Mouse (Mus musculus): Measurements from ENCODE around the gene Bud13. TPM values are rescaled to one million over a fixed set of nuclear protein-coding genes. Genes with fewer than 3 reads are reported as not detected.
"Not testable (repeated sequence)": the region's sequence is repeated elsewhere in the genome, so short reads cannot be mapped to it uniquely, and the experiment has no call there.

Bud13 gene
- polyA plus RNA-seq, 1 experiment from 2014 or later, result 26.1 TPM

- not testable (repeated sequence) for H3K36me3 ChIP-seq (ENCODE audit: inconsistent target); H3K79me2 ChIP-seq (ENCODE audit: inconsistent target); H3K27ac ChIP-seq; H3K4me3 ChIP-seq (ENCODE audit: inconsistent target)
- 74% methylated on average over 6 of the region's 6 CpGs for WGBS (ENCODE audit: missing documents)
Measured at GRCm38 (mm10) chr9:46319886-46320285, 37.1 kb downstream of the Bud13 start, which contains the start of gene 4931429L15Rik. 4931429L15Rik (minus strand) TSS chr9:46319986.

DNA sequence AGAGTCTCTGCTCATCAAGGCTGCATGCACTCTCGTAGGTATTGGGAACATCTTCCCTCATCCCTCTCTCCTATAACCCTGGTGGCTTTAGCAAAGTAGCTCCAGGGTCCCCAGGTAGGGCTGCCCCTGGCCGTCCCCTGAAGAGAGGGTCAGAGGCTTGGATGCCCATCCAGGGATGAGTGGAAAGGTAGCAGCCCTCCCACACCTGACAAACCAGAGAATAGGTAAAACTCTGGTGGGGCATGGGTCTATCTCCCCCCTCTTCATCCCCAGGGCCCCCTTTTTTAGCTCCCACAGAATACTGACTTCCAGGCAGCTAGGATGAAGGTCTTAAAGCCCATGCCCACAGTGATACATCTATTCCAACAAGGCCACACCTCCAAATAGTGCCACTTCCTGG lies 37.7 kb downstream of the Bud13 start:
- H3K79me2 ChIP-seq (ENCODE audit: inconsistent target), result no peaks in the 10 kb centered on the region
- H3K27ac ChIP-seq, result no peak overlapping the region
- H3K36me3 ChIP-seq (ENCODE audit: inconsistent target), result no peaks in the 10 kb centered on the region
- WGBS (ENCODE audit: missing documents), result 85% methylated on average over 2 of the region's 2 CpGs
- no peak overlapping the region for H3K4me3 ChIP-seq (ENCODE audit: inconsistent target)

DNA sequence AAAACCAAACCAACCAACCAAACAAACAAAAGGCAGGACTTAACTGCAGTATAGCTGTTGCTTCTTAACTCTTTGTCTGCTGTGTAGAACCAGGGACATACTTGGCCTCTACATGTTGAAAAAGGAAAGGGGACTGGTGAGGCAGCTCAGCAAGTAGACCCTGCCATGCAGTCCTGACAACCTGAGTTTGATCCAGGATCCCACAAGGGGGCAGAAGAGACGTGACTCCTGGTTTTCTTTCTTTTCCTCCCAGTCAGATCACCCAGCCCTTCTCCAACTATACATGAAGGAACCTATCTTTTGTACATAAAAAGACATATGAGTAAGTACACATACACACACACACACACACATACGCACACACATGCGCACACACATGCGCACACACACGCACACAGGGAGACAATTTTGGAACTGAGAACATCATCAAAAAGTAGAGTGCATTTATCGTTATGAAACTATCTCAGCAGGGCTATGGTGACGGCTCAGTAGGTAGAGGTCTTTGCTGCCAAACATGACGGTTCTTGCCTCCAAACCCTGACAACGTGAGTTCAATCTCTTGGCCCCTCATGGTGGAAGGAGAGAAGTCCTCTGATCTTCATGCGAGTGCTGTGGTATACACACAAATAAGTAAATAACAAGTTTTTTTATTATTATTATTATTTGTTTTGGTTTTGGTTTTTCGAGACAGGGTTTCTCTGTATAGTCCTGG lies 44.0 kb downstream of the Bud13 start:
- no peak overlapping the region for H3K27ac ChIP-seq
- WGBS (ENCODE audit: missing documents), result 92% methylated on average over 11 of the region's 11 CpGs

DNA sequence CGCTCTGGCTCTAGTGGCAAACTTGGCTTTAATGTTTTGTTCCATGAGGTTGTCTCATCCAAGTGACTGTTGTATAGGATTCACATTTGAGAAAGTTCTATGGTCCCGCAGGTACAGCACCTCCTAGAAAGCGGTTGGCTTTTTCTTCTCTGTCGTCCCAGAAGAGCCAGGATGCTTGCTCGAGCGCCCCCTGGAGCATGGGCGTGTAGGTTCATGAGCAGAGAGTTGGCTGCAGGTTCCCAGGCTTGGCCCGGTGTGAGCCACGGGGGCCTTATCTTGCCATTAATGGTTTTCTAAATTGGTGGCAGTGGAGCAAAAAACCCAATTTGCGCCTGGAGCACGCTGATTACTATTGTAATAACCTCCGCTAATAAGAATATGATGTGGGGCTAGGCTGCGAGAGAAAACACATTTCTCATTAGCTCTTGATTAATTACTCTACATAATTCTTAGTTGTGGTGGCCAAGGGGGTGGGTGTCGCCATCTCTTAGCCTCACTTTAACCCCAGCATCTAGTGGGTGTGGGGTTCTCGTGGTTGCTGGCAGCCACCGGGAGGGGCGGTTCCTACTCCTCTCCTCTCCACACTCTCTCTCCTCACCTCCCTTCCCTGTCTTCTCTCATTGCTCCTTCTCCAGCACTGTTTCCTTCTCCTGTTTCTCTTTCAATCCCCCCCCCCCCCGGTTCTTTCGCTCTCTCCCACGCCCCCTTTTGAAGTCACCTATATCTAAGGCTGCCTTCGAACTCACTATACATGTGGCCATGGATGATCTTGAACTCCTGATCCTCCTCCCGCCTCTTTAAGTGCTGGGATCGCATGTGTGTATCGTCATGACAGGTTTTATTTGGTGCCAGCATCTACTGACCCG lies 45.1 kb downstream of the Bud13 start:
- Histone ChIP-seq H3K79me2 (ENCODE audit: inconsistent target) (no peaks in the 10 kb centered on the region), H3K36me3 (ENCODE audit: inconsistent target) (no peaks in the 10 kb centered on the region), H3K27ac (no peak overlapping the region), H3K4me3 (ENCODE audit: inconsistent target) (no peak overlapping the region)
- 81% methylated on average over 22 of the region's 25 CpGs for WGBS (ENCODE audit: missing documents)

More for the DNA sequence above, 44.0 kb downstream of the Bud13 start:
- no peak overlapping the region for H3K4me3 ChIP-seq (ENCODE audit: inconsistent target)
- H3K79me2 ChIP-seq (ENCODE audit: inconsistent target), result no peaks in the 10 kb centered on the region
- H3K36me3 ChIP-seq (ENCODE audit: inconsistent target), result no peaks in the 10 kb centered on the region

DNA sequence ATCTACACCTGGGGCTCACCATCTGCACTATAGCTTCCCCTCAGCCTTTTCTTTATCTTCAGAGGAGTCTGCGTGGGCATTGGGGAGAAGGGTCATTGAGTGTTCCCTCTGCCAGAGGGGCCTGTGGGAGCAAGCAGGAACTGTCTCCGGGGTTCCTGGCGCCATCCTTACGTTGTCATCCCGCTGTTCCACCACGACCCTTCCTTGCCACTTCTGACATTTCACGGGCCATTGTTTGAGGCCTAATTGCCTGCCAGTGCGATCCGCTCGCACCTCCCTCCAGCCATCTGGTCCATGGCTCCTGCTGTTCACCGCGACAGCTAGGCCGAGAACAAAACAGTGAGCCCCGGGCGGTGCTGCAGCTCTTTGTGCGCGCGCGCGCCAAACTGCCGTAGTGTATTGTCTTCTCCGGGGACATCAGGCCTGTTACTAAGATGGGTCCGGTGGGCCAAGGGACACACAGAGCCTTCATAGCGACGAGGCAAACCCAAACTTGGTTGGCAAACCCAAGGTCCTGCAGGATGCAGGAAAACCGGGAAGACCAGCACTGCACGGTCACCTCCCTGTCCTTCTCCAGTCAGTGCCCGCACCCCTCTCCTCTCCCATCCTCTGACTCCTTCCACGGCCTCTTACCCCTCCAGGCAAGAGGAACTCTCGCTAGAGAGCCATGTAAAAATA lies 45.9 kb downstream of the Bud13 start:
- 31% methylated on average over 29 of the region's 30 CpGs for WGBS (ENCODE audit: missing documents)
- no peaks in the 10 kb centered on the region for H3K36me3 ChIP-seq (ENCODE audit: inconsistent target)
- no peaks in the 10 kb centered on the region for H3K79me2 ChIP-seq (ENCODE audit: inconsistent target)
- H3K4me3 ChIP-seq (ENCODE audit: inconsistent target), result no peak overlapping the region; the same call in 1 of the 2 replicates
- H3K27ac ChIP-seq, result no peak overlapping the region

DNA sequence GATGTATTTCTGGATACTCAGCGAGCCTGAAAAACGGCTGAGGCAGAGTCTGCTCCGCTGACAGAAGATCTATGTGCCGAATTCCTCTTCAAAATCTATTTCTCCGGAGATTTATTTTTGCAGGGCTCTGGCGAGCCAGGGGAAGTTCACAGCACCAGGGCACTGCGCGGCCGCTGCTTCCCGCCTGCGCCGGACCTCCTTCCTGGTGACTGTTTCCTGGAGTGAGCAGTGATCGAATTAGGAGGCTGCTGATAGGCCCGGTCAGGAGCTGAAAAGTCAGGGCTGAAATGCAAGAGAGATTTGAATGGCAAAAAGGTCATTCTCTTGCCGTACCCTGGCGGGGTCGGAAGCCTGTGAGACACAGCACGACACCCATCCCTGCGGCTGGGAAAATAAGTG lies 46.4 kb downstream of the Bud13 start:
- Histone ChIP-seq H3K79me2 (ENCODE audit: inconsistent target) (no peaks in the 10 kb centered on the region), H3K4me3 (ENCODE audit: inconsistent target) (no peak overlapping the region; the same call in 1 of the 2 replicates), H3K27ac (no peak overlapping the region), H3K36me3 (ENCODE audit: inconsistent target) (no peaks in the 10 kb centered on the region)
- 9% methylated on average over 19 of the region's 19 CpGs for WGBS (ENCODE audit: missing documents)

- Histone ChIP-seq H3K27ac (no peak overlapping the region), H3K36me3 (ENCODE audit: inconsistent target) (no peaks in the 10 kb centered on the region), H3K79me2 (ENCODE audit: inconsistent target) (no peaks in the 10 kb centered on the region), H3K4me3 (ENCODE audit: inconsistent target) (no peak overlapping the region)
- WGBS (ENCODE audit: missing documents), result 40% methylated on average over 21 of the region's 24 CpGs
Measured at GRCm38 (mm10) chr9:46329801-46330585, 47.2 kb downstream of the Bud13 start.

DNA sequence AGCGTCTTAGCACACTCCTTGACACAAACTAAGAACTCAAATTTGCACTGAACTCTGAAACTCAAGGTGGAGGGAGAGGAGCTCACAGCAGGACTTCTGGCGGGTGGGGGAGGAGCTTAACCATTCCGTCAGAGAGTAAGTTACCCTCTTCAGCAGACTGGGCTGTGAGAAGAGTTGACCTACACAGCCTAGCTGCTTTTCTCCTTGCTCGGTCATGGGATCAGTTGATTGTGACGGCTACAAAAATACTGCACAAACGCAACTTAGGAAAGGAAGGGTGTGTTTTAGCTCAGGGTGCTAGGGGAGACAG lies 47.7 kb downstream of the Bud13 start:
- Histone ChIP-seq H3K4me3 (ENCODE audit: inconsistent target) (no peak overlapping the region), H3K79me2 (ENCODE audit: inconsistent target) (no peaks in the 10 kb centered on the region), H3K36me3 (ENCODE audit: inconsistent target) (no peaks in the 10 kb centered on the region), H3K27ac (no peak overlapping the region)
- WGBS (ENCODE audit: missing documents), result 66% methylated on average over 6 of the region's 6 CpGs

DNA sequence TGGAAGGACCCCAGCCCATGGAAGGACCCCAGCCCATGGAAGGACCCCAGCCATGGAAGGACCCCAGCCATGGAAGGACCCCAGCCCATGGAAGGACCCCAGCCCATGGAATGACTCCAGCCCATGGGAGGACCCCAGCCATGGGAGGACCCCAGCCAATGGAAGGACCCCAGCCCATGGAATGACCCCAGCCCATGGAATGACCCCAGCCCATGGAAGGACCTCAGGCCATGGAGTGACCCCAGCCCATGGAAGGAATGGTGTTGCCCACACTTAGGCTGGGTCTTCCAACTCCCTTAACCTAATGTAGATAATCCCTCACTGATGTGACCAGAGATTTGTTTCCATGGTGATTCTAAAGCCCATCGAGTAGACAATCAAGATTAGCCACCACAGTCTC lies 48.5 kb downstream of the Bud13 start:
- H3K4me3 ChIP-seq (ENCODE audit: inconsistent target), result no peak overlapping the region
- H3K79me2 ChIP-seq (ENCODE audit: inconsistent target), result no peaks in the 10 kb centered on the region
- H3K27ac ChIP-seq, result no peak overlapping the region
- 88% methylated on average over 1 of the region's 1 CpGs for WGBS (ENCODE audit: missing documents)
- no peaks in the 10 kb centered on the region for H3K36me3 ChIP-seq (ENCODE audit: inconsistent target)

GRCm38 (mm10) chr9:46334471-46335025 lies 51.7 kb downstream of the Bud13 start:
- H3K27ac ChIP-seq, result no peak overlapping the region
- no peaks in the 10 kb centered on the region for H3K79me2 ChIP-seq (ENCODE audit: inconsistent target)
- 62% methylated on average over 23 of the region's 26 CpGs for WGBS (ENCODE audit: missing documents)
- no peak overlapping the region for H3K4me3 ChIP-seq (ENCODE audit: inconsistent target)
- no peaks in the 10 kb centered on the region for H3K36me3 ChIP-seq (ENCODE audit: inconsistent target)

DNA sequence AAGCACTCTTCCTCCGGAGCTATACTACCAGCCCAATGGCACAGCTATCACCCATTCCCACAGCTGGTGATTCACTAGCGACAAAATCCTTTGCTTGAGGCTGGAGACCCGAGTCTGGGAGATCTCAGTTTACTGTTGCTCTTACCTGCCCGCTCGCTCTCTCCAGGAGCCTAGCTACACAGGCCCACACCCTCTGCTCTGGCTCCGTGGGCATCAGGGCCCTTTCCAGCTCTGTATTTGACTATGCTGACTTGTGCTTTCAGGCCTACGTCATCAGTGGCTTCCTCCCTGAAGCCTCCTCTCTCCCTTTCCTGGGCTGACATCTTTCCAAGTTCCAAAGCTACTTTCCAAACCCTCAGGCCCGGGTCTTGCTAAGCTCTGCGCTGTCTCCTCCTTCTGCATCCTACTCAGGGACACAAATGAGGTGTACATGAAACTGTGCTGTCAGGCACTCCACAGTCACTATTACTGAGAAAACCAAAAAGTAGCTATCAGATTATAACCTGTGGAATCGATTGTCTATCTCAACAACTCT lies 52.7 kb downstream of the Bud13 start:
- no peaks in the 10 kb centered on the region for H3K36me3 ChIP-seq (ENCODE audit: inconsistent target)
- 84% methylated on average over 9 of the region's 10 CpGs for WGBS (ENCODE audit: missing documents)
- H3K4me3 ChIP-seq (ENCODE audit: inconsistent target), result no peak overlapping the region
- H3K79me2 ChIP-seq (ENCODE audit: inconsistent target), result no peaks in the 10 kb centered on the region
- H3K27ac ChIP-seq, result no peak overlapping the region

- H3K79me2 ChIP-seq (ENCODE audit: inconsistent target); H3K4me3 ChIP-seq (ENCODE audit: inconsistent target); H3K36me3 ChIP-seq (ENCODE audit: inconsistent target); H3K27ac ChIP-seq: not testable (repeated sequence)
- WGBS (ENCODE audit: missing documents), result 85% methylated on average over 10 of the region's 14 CpGs
Measured at GRCm38 (mm10) chr9:46336294-46336693, 53.5 kb downstream of the Bud13 start.

GRCm38 (mm10) chr9:46337331-46337730 lies 54.5 kb downstream of the Bud13 start:
- Histone ChIP-seq H3K27ac (no peak overlapping the region), H3K4me3 (ENCODE audit: inconsistent target) (no peak overlapping the region), H3K79me2 (ENCODE audit: inconsistent target) (no peaks in the 10 kb centered on the region), H3K36me3 (ENCODE audit: inconsistent target) (no peaks in the 10 kb centered on the region)
- WGBS (ENCODE audit: missing documents), result 90% methylated on average over 7 of the region's 7 CpGs

DNA sequence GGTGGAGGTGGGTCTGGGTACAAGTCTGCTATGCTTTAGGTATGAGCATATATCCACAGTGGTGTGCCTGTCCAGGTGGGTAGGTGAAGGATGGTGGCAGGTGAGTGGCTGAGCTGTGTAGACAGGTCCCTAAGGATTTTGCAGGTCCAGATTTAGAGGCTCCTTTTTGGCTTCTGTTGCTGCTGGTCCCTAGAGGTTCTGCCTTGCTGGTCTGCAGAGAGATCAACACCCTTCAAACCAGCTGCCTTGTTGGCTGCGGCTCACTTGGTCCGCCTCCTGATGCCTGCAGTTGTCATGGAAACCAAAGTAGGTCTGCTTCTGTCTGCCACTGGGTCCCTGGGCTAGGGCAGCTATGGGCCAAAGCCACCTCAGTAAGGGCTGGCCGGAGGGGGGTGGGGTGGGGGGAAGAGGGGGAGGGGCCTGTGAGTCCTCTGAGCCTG lies 55.1 kb downstream of the Bud13 start:
- Histone ChIP-seq H3K36me3 (ENCODE audit: inconsistent target) (no peaks in the 10 kb centered on the region), H3K27ac (no peak overlapping the region), H3K79me2 (ENCODE audit: inconsistent target) (no peaks in the 10 kb centered on the region), H3K4me3 (ENCODE audit: inconsistent target) (no peak overlapping the region)
- WGBS (ENCODE audit: missing documents), result 54% methylated on average over 3 of the region's 3 CpGs

All from macrophage (primary cell).